Mouse (Mus musculus): ENCODE data around the gene Zfpm1.
A peak's percentile ranks its signal among the peaks of the same experiment; 100 is the strongest.

DNA sequence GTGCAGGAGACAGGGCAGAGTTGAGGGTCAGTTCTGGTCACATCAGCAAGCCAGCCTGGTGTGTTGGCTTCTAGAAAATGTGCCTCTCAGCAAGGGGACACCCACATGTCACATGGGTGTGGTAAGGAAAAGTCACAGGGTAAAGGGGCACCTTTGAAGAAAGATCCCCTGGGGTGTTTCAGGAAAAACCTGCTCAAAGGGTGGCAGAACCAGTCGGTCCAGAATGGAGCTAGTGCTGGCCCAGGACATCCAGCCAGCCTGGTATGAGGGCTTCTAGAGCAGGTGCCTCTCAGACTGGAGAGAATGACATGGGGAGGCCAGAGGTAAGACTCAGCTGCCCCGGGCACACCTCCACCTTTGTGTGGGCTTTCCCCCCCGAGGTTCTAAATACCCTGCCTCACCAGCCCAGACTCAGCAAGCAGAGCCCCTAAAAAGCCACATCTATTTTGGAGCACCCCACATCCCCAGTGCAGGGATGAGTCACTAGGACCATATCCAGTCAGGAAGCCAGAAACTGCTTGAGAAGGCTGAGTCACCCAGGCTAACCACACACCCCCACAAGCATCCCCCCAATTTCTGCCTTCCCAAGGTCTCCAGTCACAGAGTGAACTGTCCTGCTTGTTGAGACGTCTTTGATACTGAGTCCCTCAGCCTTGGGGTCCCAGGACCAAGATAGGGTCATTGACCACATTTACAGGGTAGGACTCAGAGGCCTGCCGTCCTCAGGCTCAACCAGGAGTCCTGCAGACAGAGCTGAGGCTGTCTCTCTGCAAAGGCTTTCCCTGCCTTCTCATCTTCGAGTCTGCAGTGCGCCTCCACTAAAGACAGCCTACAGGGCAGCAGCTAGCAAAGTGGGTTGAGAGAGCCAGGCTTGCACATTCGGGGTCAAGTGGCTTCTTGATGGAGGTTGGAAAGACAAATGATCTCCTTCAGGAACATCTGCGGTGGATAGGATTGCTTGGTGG, 74.0 kb downstream of the Zfpm1 start:
- TF ChIP-seq CTCF (IDR thresholded peaks at IDR 0.05; ENCODE audit: low read depth) (no peak), EP300 (optimal IDR thresholded peaks at IDR 0.05) (peak; percentile 65)
